Mouse (Mus musculus) neural tube, embryonic 11.5 days (tissue): ENCODE results near the gene Plekha4. TPM values are rescaled to one million over a fixed set of nuclear protein-coding genes. Genes with fewer than 3 reads are reported as not detected.
"Not testable (repeated sequence)": the region's sequence is repeated elsewhere in the genome, so short reads cannot be mapped to it uniquely, and the experiment has no call there.

Experiments
- ATAC-seq: fragments of 200-750 bp; cut with Nextera tagmentation; 2 replicates; pipeline ENCODE4 v1.8.0; 2017; ENCODE audit warnings: moderate number of reproducible peaks, mild to moderate bottlenecking, moderate TSS enrichment, moderate library complexity; ENCODE audit not compliant: insufficient read depth, low FRiP score, low TSS enrichment
- DNase-seq: peaks from one replicate; pipeline ENCODE4 v3.0.0-alpha.2; 2015; ENCODE audit warnings: low spot score
- H3K27ac ChIP-seq: fragments of 300-500 bp; sonication (generic); 2 replicates; pipeline ENCODE4 v1.5.1; 2014; ENCODE audit warnings: low read depth, mild to moderate bottlenecking, low read length
- H3K27me3 ChIP-seq: fragments of 300-500 bp; sonication (generic); 2 replicates; pipeline ENCODE4 v1.6.1; 2014; ENCODE audit warnings: mild to moderate bottlenecking, low read length, mixed read lengths; ENCODE audit not compliant: control insufficient read depth, insufficient read depth
- H3K36me3 ChIP-seq: fragments of 300-500 bp; sonication (generic); 2 replicates; pipeline ENCODE4 v1.6.1; 2014; ENCODE audit warnings: mild to moderate bottlenecking, low read length, moderate library complexity, mixed read lengths; ENCODE audit not compliant: control insufficient read depth, insufficient read depth
- H3K4me1 ChIP-seq: fragments of 300-500 bp; sonication (generic); 2 replicates; pipeline ENCODE4 v1.6.1; 2014; ENCODE audit warnings: low read length, mixed read lengths; ENCODE audit not compliant: control insufficient read depth, insufficient read depth
- H3K4me2 ChIP-seq: fragments of 300-500 bp; sonication (generic); 2 replicates; pipeline ENCODE4 v1.6.1; 2014; ENCODE audit warnings: low read depth, mild to moderate bottlenecking, moderate library complexity
- H3K4me3 ChIP-seq: fragments of 300-500 bp; sonication (generic); 2 replicates; pipeline ENCODE4 v1.5.1; 2014; ENCODE audit warnings: low read depth, low read length
- H3K9ac ChIP-seq: fragments of 300-500 bp; sonication (generic); 2 replicates; pipeline ENCODE4 v1.6.1; 2014; ENCODE audit warnings: mild to moderate bottlenecking, low read length
- H3K9me3 ChIP-seq: fragments of 300-500 bp; sonication (generic); 2 replicates; pipeline ENCODE4 v1.6.1; 2016; ENCODE audit warnings: low read length; ENCODE audit not compliant: control insufficient read depth
- WGBS: fragments of 180-500 bp; shearing (Covaris S2); extraction: QIAGEN DNeasy Blood & Tissue Kit; methylation state at CpG from one replicate; pipeline ENCODE4 v1.1.7; 2014; 5-methylcytosine and 5-hydroxymethylcytosine counted together
- polyA plus RNA-seq: library from polyadenylated mRNA; unstranded; fragments of >200 nt; fragmentation: Nextera tagmentation; extraction: Ambion mirVana; gene quantifications from 2 replicates; pipeline ENCODE4 v1.2.1, GENCODE M21; 2014

Gene Plekha4
- polyA plus RNA-seq, result 1.3 and 2.3 TPM in 2 replicates

DNA sequence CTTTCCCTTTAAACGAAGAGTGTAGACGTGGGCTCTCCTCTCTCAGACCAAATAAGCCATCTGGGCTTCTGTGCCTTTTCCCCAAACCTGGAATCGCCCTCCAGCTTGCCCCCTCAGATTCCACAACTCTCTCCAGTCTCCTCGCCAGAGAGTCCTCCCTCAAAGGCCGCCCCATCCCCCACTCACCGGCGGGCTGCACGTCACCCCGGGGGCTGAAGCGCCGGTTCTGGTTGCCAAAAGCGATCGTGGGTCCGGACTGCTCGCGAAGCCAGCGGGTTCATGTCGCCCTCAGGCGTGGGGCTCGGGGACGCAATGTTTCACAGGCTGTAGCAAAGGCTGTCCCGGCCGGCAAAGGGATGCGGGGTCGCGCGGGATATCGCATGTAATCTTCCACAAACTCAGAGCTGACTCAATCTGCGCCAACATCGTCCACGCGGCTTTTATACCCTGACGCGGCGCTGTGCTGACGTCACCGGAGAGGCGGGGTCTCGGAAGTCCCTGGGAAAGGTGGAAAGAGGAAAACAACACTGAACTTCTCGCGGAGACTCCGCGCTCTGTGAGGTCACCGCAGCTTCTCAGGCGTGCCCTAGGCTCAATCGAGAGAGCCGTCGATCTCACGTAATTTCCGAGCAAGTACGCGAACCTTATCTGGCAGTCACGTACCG, at the start of gene Plekha4, which contains the start of gene Ppp1r15a:
Plekha4 (plus strand) TSS at position 522 of the 665 bp plus-strand sequence.
Ppp1r15a (minus strand) TSS at position 460 of the 665 bp plus-strand sequence.
- peaks cover 2% of the 10 kb centered on the region for H3K36me3 ChIP-seq
- peak within 1 kb of the TSS; percentile 83 for H3K9ac ChIP-seq
- peak within 1 kb of the TSS; percentile 63 for H3K4me3 ChIP-seq
- ATAC-seq (peak; percentile 75), DNase-seq (peak; percentile 95)
- H3K9me3 ChIP-seq, result no peaks in the 10 kb centered on the region
- peaks cover 7% of the 10 kb centered on the region for H3K4me1 ChIP-seq
- no peaks in the 10 kb centered on the region for H3K27me3 ChIP-seq
- WGBS, result under 1% methylated on average over 54 of the region's 54 CpGs
- peak within 1 kb of the TSS; percentile 60 for H3K27ac ChIP-seq
- H3K4me2 ChIP-seq, result peak within 1 kb of the TSS; percentile 65

DNA sequence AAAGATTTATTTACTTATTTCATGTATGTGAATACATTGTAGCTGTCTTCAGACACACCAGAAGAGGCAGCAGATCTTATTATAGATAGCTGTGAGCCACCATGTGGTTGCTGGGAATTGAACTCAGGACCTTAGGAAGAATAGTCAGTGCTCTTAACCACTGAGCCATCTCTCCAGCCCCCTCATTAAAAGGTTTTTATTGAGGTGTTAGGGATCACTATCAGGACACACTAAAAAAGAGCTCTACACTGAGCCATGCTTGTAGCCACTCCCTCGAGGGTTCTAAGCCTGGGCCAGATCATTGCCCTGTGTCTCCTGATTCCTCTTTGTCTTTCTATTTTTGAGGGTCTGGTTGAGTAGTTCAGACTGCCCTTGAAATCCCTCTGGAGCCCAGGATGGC, 49.7 kb upstream of the Plekha4 start:
- no peak overlapping the region for H3K4me2 ChIP-seq
- 69% methylated on average over 1 of the region's 1 CpGs for WGBS

GRCm38 (mm10) chr7:45477003-45477402, 49.1 kb upstream of the Plekha4 start:
- Histone ChIP-seq H3K4me2 (no peak overlapping the region), H3K27me3 (no peaks in the 10 kb centered on the region), H3K4me3 (no peak overlapping the region), H3K9me3 (no peaks in the 10 kb centered on the region), H3K4me1 (no peaks in the 10 kb centered on the region), H3K27ac (no peak overlapping the region), H3K36me3 (no peaks in the 10 kb centered on the region), H3K9ac (no peak overlapping the region)
- 15% methylated on average over 3 of the region's 3 CpGs for WGBS
- no peak for ATAC-seq
- peak; percentile 42 for DNase-seq

More for the DNA sequence above, 49.7 kb upstream of the Plekha4 start:
- Histone ChIP-seq H3K27me3 (no peaks in the 10 kb centered on the region), H3K9ac (no peak overlapping the region), H3K36me3 (no peaks in the 10 kb centered on the region), H3K27ac (no peak overlapping the region), H3K4me1 (no peaks in the 10 kb centered on the region), H3K9me3 (no peaks in the 10 kb centered on the region), H3K4me3 (no peak overlapping the region)
- no peak for DNase-seq
- ATAC-seq, result no peak

- Histone ChIP-seq H3K9ac (no peak overlapping the region), H3K4me3 (no peak overlapping the region), H3K4me1 (no peaks in the 10 kb centered on the region), H3K36me3 (no peaks in the 10 kb centered on the region), H3K27me3 (no peaks in the 10 kb centered on the region), H3K4me2 (no peak overlapping the region), H3K27ac (no peak overlapping the region), H3K9me3 (no peaks in the 10 kb centered on the region)
- no peak for ATAC-seq
- DNase-seq, result no peak
- 93% methylated on average over 7 of the region's 7 CpGs for WGBS
Measured at GRCm38 (mm10) chr7:45478774-45479173, 47.4 kb upstream of the Plekha4 start.

DNA sequence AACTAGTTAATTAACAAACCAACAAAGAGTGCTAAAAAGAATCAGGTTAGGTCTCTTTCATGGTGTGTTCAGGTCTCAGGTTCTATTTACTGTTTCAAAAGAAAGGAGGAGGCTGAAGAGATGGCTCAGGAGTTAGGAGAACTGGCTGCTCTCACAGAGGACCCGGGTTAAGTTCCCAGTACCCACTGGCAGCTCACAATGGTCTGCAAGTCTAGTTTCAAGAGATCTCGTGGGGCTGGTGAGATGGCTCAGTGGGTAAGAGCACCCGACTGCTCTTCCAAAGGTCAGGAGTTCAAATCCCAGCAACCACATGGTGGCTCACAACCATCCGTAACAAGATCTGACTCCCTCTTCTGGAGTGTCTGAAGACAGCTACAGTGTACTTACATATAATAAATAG, 45.8 kb upstream of the Plekha4 start:
- H3K4me1 ChIP-seq, H3K36me3 ChIP-seq, ATAC-seq, H3K27me3 ChIP-seq, H3K4me2 ChIP-seq, H3K4me3 ChIP-seq, DNase-seq, H3K27ac ChIP-seq, H3K9ac ChIP-seq, H3K9me3 ChIP-seq: not testable (repeated sequence)
- 78% methylated on average over 3 of the region's 4 CpGs for WGBS

DNA sequence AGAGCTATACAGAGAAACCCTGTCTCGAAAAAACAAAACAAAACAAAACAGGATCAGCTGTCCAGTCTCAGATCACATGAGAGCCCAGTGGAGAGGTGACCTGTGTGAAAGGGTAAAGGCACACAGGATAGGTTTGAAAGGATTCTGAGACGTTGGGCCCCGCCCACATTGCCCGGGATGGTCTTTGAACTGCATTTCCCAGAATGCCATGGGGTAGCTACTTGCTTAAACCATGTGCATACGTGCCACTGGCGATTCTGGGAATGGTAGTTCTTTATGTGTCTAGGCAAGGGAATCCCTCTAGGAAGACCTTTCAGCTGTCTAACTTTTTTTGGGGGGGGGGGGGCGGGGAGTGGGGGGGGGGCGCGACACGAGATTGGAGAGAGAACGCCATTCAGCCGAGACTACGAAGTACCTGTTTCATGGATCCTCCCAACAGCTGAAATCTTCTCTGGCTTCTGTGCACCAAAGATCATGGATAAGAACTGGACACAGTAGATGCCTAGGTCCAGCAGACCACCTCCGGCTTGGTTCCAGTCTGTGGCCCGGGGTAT, 44.7 kb upstream of the Plekha4 start, which contains the start of gene Tulp2:
Tulp2 (plus strand) TSS at position 504 of the 554 bp plus-strand sequence.
- peak; percentile 71 for ATAC-seq
- Histone ChIP-seq H3K9me3 (no peaks in the 10 kb centered on the region), H3K36me3 (no peaks in the 10 kb centered on the region)

GRCm38 (mm10) chr7:45482166-45482565, 44.0 kb upstream of the Plekha4 start:
- H3K4me2 ChIP-seq, result no peak overlapping the region
- H3K27ac ChIP-seq, result no peak overlapping the region
- no peak overlapping the region for H3K9ac ChIP-seq
- H3K9me3 ChIP-seq, result no peaks in the 10 kb centered on the region
- H3K36me3 ChIP-seq, result no peaks in the 10 kb centered on the region
- no peaks in the 10 kb centered on the region for H3K4me1 ChIP-seq
- WGBS, result 91% methylated on average over 1 of the region's 1 CpGs
- no peaks in the 10 kb centered on the region for H3K27me3 ChIP-seq
- no peak for DNase-seq
- no peak for ATAC-seq
- H3K4me3 ChIP-seq, result no peak overlapping the region

More for the DNA sequence above, 44.7 kb upstream of the Plekha4 start, which contains the start of gene Tulp2:
- Histone ChIP-seq H3K4me1 (no peaks in the 10 kb centered on the region), H3K4me3 (no peak within 1 kb of the TSS), H3K4me2 (no peak within 1 kb of the TSS), H3K27ac (no peak within 1 kb of the TSS), H3K9ac (no peak within 1 kb of the TSS), H3K27me3 (no peaks in the 10 kb centered on the region)
- peak; percentile 53 for DNase-seq
- 53% methylated on average over 15 of the region's 15 CpGs for WGBS

DNA sequence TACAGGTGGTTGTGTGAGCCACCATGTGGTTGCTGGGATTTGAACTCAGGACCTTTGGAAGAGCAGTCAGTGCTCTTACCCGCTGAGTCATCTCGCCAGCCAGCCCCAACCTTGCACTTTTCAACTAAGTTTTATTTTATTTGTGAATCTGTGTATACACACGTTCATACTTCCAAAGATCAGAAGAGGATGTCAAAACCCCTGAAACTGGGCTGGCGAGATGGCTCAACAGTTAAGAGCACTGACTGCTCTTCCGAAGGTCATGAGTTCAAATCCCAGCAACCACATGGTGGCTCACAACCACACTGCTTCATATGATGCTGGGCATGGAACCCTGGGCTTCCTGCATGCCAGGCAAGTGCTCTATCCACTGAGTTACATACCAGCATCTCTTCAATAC, 41.1 kb upstream of the Plekha4 start:
- H3K4me3 ChIP-seq, H3K36me3 ChIP-seq: not testable (repeated sequence)
- WGBS, result 91% methylated on average over 5 of the region's 5 CpGs

DNA sequence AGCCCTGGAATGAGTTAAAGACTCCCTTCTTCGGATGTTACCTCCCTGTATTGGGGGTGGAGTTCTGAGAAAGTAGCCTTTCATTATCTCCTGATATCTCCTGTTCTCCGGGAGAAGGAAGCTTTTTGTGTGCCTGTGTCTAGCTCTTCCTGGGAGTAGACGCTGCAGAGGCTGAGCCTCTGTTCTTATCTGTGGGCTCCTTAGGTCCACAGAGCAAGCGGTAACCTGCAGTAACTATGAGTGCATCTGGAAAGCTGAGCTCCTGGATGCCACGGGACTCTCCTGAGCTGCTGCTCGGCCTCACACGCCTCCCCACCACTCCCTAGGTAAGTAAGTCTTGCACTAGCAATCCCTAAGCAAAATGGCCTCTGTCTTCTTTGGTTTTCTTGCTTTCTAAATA, 40.0 kb upstream of the Plekha4 start:
- Histone ChIP-seq H3K4me3 (no peak overlapping the region), H3K4me2 (no peak overlapping the region), H3K36me3 (no peaks in the 10 kb centered on the region), H3K27ac (no peak overlapping the region), H3K4me1 (no peaks in the 10 kb centered on the region), H3K9me3 (no peaks in the 10 kb centered on the region), H3K9ac (no peak overlapping the region), H3K27me3 (no peaks in the 10 kb centered on the region)
- ATAC-seq (no peak), DNase-seq (no peak)
- 87% methylated on average over 7 of the region's 7 CpGs for WGBS

More for the DNA sequence above, 41.1 kb upstream of the Plekha4 start:
- H3K9ac ChIP-seq, H3K27ac ChIP-seq, H3K4me1 ChIP-seq, H3K9me3 ChIP-seq, DNase-seq, H3K27me3 ChIP-seq, ATAC-seq, H3K4me2 ChIP-seq: not testable (repeated sequence)
